Mouse (Mus musculus): Measurements from ENCODE around the gene Pde4dip.

Gene Pde4dip

GRCm38 (mm10) chr3:97649022-97649421 lies 239.5 kb downstream of the Pde4dip start:
- DNase-seq (ENCODE audit: low spot score in 2 of 2) = no peak

GRCm38 (mm10) chr3:97648518-97648917 lies 240.0 kb downstream of the Pde4dip start:
- no peak for DNase-seq (ENCODE audit: low spot score in 2 of 2)

- no peak for DNase-seq (ENCODE audit: low spot score in 2 of 2)
Measured at GRCm38 (mm10) chr3:97642001-97642400, 246.5 kb downstream of the Pde4dip start.

- DNase-seq (ENCODE audit: low spot score in 2 of 2) = no peak
Measured at GRCm38 (mm10) chr3:97641396-97641795, 247.1 kb downstream of the Pde4dip start.
